Mouse (Mus musculus) kidney, adult 11 months (tissue): ENCODE data around the gene Arsa.
"Not testable (repeated sequence)": the region's sequence is repeated elsewhere in the genome, so short reads cannot be mapped to it uniquely, and the experiment has no call there.

ENCODE experiments used
- DNase-seq: peaks from one replicate; pipeline ENCODE4 v3.0.0; 2022

Arsa gene

DNA sequence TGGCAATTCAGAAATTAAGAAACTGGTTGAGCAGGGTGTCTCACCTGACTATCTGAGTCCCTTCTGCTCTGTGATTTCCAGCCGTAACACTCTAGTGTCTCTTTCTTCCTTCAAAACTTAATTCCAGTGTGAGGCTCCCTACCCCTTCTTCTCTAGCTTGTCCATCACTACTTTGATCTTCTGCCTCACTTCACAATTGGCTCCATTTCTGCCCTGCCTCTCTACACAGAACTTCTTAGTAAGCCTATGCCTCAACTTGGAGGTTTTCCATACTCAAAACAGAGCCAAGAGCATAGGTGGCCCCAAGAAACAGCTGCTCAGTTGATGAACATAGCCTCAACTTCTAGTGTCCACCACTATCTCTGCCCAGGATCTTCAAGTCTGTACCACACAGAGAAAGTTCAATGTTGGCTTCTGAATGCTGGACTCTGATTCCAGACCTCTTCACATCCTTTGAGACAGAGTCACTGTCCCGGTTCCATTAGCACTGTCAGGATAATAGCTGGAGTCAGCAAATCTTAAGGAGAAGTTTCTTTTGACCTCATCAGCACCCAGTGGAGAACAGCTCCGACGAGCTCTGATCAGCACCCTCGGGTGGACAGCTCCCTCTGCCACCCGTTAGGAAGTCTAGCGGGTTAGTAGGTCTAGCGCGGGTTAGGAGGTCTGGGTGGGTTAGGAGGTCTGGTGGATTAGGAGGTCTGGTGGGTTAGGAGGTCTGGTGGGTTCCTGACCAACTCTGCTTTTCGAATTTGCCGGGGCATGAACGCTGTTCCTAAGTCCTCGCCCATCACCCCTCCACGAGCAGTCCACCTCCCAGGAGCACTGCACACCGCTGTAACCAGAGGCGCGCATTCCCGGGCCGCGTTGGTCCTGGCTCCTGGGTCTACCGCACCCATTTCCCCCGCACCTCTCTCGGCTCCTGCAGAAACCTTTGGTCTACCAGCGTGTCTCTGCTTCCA is 24.0 kb downstream of the Arsa start:
- peak; percentile 34 for DNase-seq

DNA sequence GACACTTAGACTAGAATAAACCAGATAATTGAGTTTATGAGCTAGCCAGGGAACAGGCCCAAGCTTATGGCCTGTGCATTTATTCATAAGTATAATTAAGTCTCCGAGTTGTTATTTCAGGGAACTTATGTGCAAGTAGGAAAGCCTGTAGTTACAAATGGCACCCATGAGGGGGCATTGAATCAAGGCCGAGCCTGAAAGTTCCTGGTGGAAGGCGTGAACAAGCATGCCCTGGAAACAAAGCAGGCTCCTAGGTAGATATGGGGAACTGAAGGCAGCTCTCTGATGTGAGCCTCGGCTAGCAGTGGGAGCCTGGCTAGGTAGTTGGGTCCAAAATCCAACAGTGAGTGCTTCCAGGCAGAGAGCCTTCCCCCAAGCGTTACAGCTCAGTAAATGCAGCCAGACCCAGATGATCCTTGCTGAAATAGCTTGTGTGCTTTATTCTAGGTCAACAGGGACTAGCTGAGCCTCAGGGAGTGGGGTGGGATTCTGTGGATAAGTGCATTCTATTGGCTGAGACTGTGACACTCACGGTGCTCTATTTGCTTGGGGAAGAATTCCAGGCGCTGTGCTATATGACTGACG is 34.6 kb downstream of the Arsa start:
- DNase-seq = no peak

DNA sequence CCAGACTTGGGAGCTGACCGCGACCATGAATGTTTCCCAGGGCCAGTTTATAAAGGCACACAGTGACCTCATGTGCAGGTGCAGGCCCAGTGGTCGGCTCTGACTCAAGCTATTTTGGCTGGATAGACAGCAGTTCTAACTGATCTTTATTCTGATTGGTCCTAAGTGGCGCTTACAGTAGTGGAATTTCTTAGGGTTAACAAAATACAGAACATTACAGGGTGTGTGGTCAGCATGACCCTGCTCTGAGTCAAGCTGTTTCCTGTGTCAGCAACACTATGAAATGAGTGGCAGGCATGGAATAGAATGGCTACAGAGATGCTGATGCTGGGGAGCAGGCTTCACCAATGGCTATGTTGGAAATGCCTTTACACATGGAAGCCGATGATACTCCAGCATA is 41.3 kb downstream of the Arsa start:
- DNase-seq = no peak

DNA sequence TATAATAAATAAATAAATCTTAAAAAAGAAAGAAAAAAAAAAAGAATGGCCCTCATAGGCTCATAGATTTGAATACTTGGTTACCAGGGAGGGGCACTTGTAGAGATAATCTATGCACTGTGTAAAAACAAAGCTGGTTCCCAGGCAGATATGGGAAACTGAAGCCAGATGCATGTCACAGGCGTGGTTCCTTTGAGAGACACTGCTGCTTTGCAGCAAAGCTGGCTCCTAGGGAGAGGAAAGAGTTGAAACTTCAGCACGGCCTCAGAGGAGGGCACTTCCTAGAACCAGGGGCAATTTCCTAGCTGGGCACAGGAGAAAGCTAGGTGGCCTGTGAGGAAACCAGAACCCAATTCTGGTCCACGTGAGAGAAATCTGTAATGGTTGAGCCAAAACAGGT is 43.1 kb downstream of the Arsa start:
- no peak for DNase-seq

DNA sequence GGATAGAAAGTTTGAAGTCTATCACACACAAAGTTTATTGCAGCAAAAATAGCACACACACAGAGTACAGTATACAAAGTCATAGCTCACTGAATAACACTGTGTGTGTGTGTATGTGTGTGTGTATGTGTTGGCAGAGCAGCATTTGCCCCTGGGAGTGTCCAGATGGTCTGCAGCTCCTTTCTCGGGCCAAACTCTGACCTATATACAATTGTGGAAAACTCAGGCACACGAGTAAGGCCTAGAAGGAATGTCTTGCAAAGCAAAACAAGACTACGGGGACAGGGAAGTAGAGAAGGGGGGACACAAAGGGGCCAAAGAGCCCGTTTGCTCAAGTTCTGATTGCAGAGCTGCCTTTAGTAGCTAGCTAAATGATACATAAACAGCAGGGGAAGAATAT is 44.3 kb downstream of the Arsa start:
- no peak for DNase-seq

DNA sequence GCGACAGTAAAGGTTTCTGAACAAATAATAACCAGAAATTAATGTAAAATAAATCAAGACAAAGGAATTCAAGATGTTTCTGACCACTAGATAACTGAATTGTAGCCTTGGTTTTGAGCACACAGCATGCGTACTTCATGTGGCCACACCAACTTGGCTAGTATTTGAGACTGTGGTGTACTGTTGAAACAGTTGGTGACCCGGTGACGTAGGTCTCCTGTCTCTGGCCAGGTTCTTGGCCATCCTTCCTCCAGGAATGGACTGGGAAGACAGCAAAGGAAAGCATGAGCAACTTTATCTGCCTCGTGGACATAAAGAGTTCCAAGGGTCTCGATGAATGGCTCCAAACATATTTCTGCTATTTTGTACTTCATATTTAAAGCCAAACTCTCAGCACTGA is 45.4 kb downstream of the Arsa start:
- DNase-seq = no peak

DNA sequence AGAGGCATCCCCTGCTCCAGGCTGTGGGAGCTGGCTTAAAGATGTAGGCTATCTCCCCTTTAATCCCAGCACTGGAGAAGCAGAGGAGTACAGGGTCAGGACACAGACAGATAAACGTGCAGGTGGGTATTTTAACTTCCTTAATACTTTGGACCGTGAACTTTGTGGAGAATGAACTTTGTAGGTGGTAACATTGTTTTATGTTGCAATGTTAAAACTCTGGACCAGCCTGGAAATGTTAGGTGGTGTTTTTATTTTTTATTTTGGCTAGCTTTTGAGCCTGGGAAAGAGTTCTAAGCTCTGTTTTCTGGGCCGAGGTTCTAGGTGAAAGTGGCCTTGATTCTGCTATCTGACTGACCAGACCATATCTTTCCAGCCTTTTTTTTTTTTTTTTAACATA is 46.0 kb downstream of the Arsa start:
- DNase-seq = no peak

DNA sequence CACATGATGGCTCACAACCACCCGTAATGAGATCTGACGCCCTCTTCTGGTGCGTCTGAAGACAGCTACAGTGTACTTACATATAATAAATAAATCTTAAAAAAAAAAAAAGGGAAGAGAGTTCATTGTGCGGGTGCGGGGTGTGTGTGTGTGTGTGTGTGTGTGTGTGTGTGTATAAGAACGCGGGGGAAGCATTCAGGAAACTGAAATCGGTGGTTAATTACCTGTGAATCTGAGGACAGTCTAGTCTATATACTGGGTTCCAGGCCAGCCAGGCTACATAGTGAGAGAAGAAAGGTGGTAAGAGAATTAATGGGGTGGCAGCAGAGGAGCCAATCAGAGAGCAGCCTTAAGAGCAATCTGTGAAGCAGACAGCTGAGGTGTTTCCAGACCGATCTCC is 46.5 kb downstream of the Arsa start:
- not testable (repeated sequence) for DNase-seq

DNA sequence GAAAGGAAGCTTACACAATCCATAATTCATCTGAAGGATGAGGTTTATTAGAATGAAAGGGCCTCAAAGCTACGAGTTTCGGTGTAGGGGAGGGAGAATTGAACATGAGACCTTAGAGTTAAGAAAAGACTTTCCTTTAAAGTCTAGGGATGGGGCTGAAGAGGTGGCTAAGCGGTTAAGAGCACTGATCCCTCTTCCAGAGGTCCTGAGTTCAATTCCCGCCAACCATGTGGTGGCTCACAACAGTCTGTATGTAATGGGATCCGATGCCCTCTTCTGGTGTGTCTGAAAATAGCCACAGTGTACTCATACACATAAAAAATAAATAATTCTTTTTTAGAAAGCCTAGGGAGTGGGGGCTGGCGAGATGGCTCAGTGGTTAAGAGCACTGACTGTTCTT is 46.9 kb downstream of the Arsa start:
- no peak for DNase-seq

DNA sequence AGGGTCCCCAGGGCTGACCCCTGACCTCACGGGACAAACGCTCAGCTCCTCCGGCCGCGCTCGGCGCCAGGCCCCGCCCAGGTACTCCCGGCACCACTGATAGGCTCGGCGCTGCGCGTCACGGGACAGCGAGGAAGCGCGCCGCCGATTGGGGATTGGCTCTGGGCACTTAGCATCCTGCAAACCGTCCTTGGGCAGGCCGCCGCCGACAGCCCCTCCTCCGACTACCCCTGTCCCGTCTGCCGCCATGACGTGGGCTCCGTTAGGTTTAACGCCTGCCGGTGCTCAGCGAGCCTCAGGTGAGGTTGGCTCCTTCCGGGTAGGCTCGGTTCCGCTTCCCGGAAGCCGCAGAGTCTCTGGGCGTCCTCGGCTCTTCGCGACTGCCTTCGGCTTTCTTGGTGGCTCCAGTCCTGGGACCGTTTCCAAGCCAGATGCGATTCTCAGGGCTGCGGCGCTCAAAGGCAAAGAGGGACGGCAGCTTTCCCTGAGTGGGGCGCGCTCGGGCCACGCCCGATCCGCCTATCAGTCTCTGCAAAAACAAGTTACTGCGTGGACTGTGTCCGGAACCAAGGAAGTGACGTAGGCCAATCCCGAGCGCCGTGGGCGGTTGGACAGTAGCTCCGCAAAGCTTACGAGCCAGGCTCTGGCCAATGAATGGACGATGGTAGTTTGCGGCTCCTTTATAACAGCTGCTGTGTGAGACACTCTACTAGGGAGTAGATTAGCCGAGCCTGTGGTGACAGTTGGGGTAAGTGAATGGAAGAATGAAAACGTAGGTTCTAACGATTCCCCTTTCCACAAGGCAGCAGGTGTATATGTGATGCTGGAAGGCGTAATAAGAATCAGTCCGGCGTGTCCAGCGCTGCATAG is 47.6 kb downstream of the Arsa start, which contains the start of the genes C730034F03Rik, Gm44502 and Chkb:
Gene C730034F03Rik (plus strand): TSS at position 238 of the 870 bp plus-strand sequence.
Gene Gm44502 (minus strand): TSS at position 345 of the 870 bp plus-strand sequence.
Gene Chkb (minus strand): TSS at position 557 of the 870 bp plus-strand sequence.
- peak; percentile 95 for DNase-seq

DNA sequence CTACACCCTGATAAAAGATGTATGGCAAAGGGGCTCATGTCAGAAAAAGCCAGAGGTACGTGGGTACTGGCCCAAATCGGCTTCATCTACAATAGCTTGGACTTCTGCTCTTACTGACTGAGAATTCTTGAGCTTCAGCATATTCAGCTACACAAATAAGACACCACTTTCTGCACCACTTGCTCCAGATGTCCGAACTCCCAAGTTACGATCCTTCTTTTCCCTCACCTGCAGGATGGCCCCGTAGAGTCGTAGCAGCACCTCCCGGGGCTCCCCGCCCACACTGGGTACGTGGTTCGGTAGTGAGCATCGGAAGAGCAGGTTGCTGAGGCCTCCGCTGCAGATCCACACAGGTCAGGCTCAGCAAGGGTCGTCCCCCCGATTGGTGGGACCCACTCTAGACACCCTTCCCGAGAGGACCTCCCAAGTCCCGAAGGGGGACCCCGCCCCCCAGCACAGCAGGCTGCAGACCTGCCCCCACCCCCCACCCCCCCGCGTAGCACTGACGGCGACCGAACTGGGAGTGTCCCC is 48.3 kb downstream of the Arsa start:
- DNase-seq = no peak

DNA sequence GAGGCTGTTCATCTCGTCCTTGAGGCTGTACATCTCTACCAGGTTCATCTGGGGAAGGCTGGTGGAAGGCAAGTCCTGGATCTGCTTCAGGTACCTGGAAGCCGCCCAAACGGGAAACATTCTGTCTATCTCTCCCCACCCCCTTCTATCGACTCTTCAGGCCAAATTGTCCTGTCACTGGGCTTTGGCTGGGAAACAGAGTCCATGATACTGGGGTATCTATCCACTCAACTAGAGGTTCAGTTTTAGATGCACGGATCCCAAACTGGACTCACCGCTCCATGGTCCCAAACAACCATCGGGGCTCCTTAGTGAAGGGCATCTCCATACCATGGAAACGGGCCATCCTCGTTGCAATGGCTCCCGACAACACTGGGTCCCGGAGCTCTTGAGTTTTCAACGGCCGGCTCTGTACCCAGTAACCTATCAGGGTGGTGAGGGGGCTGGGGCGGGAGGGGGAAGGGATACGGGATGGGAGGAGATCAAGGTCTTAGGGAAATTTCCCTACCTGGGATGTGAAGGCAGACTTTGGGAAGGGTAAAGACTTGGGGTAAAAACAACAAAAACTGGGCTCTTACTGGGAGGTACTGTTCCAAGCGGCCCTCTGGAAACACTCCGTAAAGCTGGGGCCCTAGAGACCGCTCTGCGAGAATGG is 49.0 kb downstream of the Arsa start:
- DNase-seq = no peak

DNA sequence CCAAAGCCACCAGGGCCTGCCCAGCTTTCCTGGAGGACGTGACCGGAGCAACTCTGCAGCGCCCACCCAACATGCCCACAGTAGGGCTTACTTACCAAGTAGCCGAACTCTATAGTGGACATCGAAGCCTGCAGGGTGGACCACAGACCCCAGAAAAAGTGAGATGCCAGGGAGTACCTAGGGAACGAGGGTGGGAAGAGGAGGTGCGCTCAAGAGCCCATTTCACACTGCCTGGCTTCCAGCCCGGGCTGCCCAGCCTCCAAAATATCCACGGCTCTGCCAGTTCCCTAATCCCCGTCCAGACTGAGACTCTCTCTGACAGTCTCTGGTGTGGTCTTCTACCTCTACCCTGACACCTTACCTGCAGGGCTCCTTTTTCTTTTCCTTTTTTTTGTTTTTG is 50.5 kb downstream of the Arsa start:
- DNase-seq = no peak

DNA sequence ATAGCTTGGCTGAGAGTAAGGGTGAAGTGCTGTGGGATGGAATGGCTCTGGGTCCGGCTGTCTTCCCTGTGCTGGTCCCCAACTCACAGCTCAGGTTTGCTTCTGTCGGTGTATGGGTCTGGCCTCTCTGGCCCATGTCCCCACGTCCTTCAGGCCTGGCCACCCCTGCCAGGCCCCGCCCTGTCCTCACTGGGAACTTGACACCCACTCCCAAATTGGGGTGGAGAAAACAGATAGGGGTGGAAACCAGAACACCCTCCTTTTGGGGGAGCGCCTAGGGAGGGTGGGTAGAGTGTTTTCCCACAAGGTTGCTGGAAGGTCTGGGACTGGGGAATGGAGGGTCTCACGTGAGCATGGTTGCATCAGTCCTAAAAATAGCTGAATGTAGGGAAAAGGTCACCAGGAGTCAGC is 51.5 kb downstream of the Arsa start, which contains the start of gene Cpt1b:
Gene Cpt1b (minus strand): TSS at position 153 of the 411 bp plus-strand sequence.
- DNase-seq = peak; percentile 82

DNA sequence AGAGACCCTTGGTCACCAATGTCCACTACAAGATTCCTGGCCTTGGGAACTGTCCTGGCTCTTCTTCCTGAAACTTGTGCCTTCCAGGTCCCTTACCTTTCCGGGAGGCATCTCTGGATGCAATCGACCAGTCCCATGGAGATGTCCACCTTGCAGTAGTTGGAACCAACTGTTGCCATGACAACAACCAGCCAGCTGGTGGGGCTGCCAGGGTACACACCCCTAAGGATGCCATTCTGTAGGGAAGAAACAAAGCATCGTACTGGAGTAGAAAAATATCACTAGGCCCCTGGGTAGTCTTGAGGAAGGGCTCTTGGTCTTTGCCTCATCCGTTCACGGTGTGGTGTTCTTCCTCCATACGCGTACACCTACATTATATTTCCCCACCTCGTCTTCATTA is 52.6 kb downstream of the Arsa start:
- DNase-seq = no peak
